30 mouse cellular contexts compared by ENCODE assay signal in genomic region chr11:74671839-74672238, GRCm38 (mm10). TPM values are rescaled to one million over a fixed set of nuclear protein-coding genes. Genes with fewer than 3 reads are reported as not detected.
DNase-seq lines count a peak whose midpoint lies in the region; ATAC-seq and TF ChIP-seq lines count a peak whose summit lies in the region.
"Had no signal": no experiment of that assay in that cellular context is flagged by ENCODE, and none has a peak within 500 bp of the region (broad histone marks: within the 10 kb centered on the region; RNA-seq: fewer than 3 reads in every experiment).

No protein-coding gene starts in this region.

- no peak overlapping the region for H3K4me3 ChIP-seq in forebrain, postnatal 0 days (ENCODE audit: low read depth, low read length)
- H3K4me3 ChIP-seq in forebrain, embryonic 14.5 days (ENCODE audit: low read depth, low read length) = no peak overlapping the region
- no peak overlapping the region for H3K4me3 ChIP-seq in intestine, embryonic 16.5 days (ENCODE audit: low read length)
- no peak overlapping the region for H3K4me3 ChIP-seq in intestine, postnatal 0 days (ENCODE audit: low read depth, low read length)
- H3K4me3 ChIP-seq in midbrain, embryonic 13.5 days (replicated peaks) = no peak overlapping the region
- no peak overlapping the region for H3K4me3 ChIP-seq in midbrain, embryonic 16.5 days (ENCODE audit: low read depth, low read length)
- H3K4me3 ChIP-seq: embryonic facial prominence, embryonic 10.5 days; embryonic facial prominence, embryonic 13.5 days; erythroblast, embryonic 14.5 days; forebrain, embryonic 12.5 days; gastrocnemius, adult 2 months; heart, embryonic 10.5 days; heart, embryonic 13.5 days had no signal

- peaks cover 47% of the 10 kb centered on the region for H3K36me3 ChIP-seq in forebrain, postnatal 0 days (ENCODE audit: insufficient read depth)
- H3K36me3 ChIP-seq in forebrain, embryonic 14.5 days (ENCODE audit: control insufficient read depth, insufficient read depth, low read length) = peaks cover 47% of the 10 kb centered on the region
- H3K36me3 ChIP-seq in intestine, embryonic 16.5 days (ENCODE audit: control insufficient read depth, insufficient read depth, low read length) = peaks cover 24% of the 10 kb centered on the region
- H3K36me3 ChIP-seq in intestine, postnatal 0 days (ENCODE audit: control insufficient read depth, insufficient read depth) = peaks cover 52% of the 10 kb centered on the region
- H3K36me3 ChIP-seq in midbrain, embryonic 13.5 days = peaks cover 53% of the 10 kb centered on the region
- H3K36me3 ChIP-seq in midbrain, embryonic 16.5 days (ENCODE audit: control insufficient read depth, insufficient read depth, low read length) = peaks cover 26% of the 10 kb centered on the region

- H3K27ac ChIP-seq in forebrain, postnatal 0 days (ENCODE audit: low read depth, low read length) = no peak overlapping the region
- no peak overlapping the region for H3K27ac ChIP-seq in forebrain, embryonic 14.5 days (ENCODE audit: low read depth, low read length)
- no peak overlapping the region for H3K27ac ChIP-seq in intestine, embryonic 16.5 days (ENCODE audit: low read length)
- H3K27ac ChIP-seq in intestine, postnatal 0 days (ENCODE audit: low read depth, low read length) = no peak overlapping the region
- H3K27ac ChIP-seq in midbrain, embryonic 13.5 days = 0 out of 2 replicates have a peak overlapping the region, but pooled peaks have one; percentile 30
- H3K27ac ChIP-seq in midbrain, embryonic 16.5 days (ENCODE audit: low read length) = no peak overlapping the region
- H3K27ac ChIP-seq: embryonic facial prominence, embryonic 10.5 days; embryonic facial prominence, embryonic 13.5 days; forebrain, embryonic 12.5 days; gastrocnemius, adult 2 months; heart, embryonic 10.5 days; heart, embryonic 13.5 days; hindbrain, embryonic 14.5 days; hindbrain, postnatal 0 days had no signal

- ATAC-seq in forebrain, postnatal 0 days = no peak
- ATAC-seq in forebrain, embryonic 14.5 days = no peak
- 0 out of 2 replicates have a peak, but pooled peaks have one; percentile 3 for ATAC-seq in intestine, embryonic 16.5 days
- no peak for ATAC-seq in intestine, postnatal 0 days
- no peak for ATAC-seq in midbrain, embryonic 13.5 days
- ATAC-seq in midbrain, embryonic 16.5 days = no peak
- ATAC-seq: activated CD4-positive, CD25-positive, alpha-beta regulatory T cell, adult 4 months; forebrain, embryonic 16.5 days; hindbrain, postnatal 0 days had no signal

- H3K4me1 ChIP-seq in forebrain, postnatal 0 days (ENCODE audit: insufficient read depth) = no peaks in the 10 kb centered on the region
- no peaks in the 10 kb centered on the region for H3K4me1 ChIP-seq in forebrain, embryonic 14.5 days (ENCODE audit: control insufficient read depth, insufficient read depth, low read length)
- no peaks in the 10 kb centered on the region for H3K4me1 ChIP-seq in intestine, embryonic 16.5 days (ENCODE audit: control insufficient read depth, insufficient read depth, low read length)
- no peaks in the 10 kb centered on the region for H3K4me1 ChIP-seq in intestine, postnatal 0 days (replicated peaks; ENCODE audit: control insufficient read depth, insufficient read depth, low read length)
- H3K4me1 ChIP-seq in midbrain, embryonic 13.5 days (replicated peaks) = no peaks in the 10 kb centered on the region
- H3K4me1 ChIP-seq in midbrain, embryonic 16.5 days (ENCODE audit: control insufficient read depth, insufficient read depth, low read length) = no peaks in the 10 kb centered on the region
- H3K4me1 ChIP-seq: embryonic facial prominence, embryonic 10.5 days; embryonic facial prominence, embryonic 13.5 days; forebrain, embryonic 12.5 days; heart, embryonic 10.5 days; heart, embryonic 13.5 days had no signal

- no peak overlapping the region for H3K4me2 ChIP-seq in forebrain, postnatal 0 days (ENCODE audit: low read depth)
- no peak overlapping the region for H3K4me2 ChIP-seq in forebrain, embryonic 14.5 days (ENCODE audit: low read length)
- H3K4me2 ChIP-seq in intestine, embryonic 16.5 days (ENCODE audit: low read depth, low read length) = no peak overlapping the region
- H3K4me2 ChIP-seq in intestine, postnatal 0 days (replicated peaks; ENCODE audit: low read depth) = no peak overlapping the region
- no peak overlapping the region for H3K4me2 ChIP-seq in midbrain, embryonic 13.5 days (replicated peaks)
- H3K4me2 ChIP-seq in midbrain, embryonic 16.5 days (ENCODE audit: low read length) = no peak overlapping the region
- H3K4me2 ChIP-seq: embryonic facial prominence, embryonic 13.5 days; forebrain, embryonic 12.5 days; heart, embryonic 13.5 days; hindbrain, embryonic 14.5 days had no signal

- 92% methylated on average over 5 of the region's 5 CpGs for WGBS in forebrain, postnatal 0 days
- 91% methylated on average over 5 of the region's 5 CpGs for WGBS in forebrain, embryonic 14.5 days
- WGBS in intestine, embryonic 16.5 days = 85% methylated on average over 5 of the region's 5 CpGs
- WGBS in intestine, postnatal 0 days = 83% methylated on average over 5 of the region's 5 CpGs
- WGBS in midbrain, embryonic 13.5 days = 95% methylated on average over 5 of the region's 5 CpGs
- WGBS in midbrain, embryonic 16.5 days = 90% methylated on average over 5 of the region's 5 CpGs

- no peaks in the 10 kb centered on the region for H3K9me3 ChIP-seq in forebrain, postnatal 0 days (ENCODE audit: low read length)
- no peaks in the 10 kb centered on the region for H3K9me3 ChIP-seq in forebrain, embryonic 14.5 days (replicated peaks; ENCODE audit: control insufficient read depth, low read length)
- H3K9me3 ChIP-seq in intestine, embryonic 16.5 days (ENCODE audit: control insufficient read depth, low read length) = no peaks in the 10 kb centered on the region
- H3K9me3 ChIP-seq in intestine, postnatal 0 days (ENCODE audit: control insufficient read depth) = no peaks in the 10 kb centered on the region
- no peaks in the 10 kb centered on the region for H3K9me3 ChIP-seq in midbrain, embryonic 13.5 days
- no peaks in the 10 kb centered on the region for H3K9me3 ChIP-seq in midbrain, embryonic 16.5 days (replicated peaks; ENCODE audit: control insufficient read depth, low read length, poor library complexity, severe bottlenecking)
- H3K9me3 ChIP-seq: embryonic facial prominence, embryonic 10.5 days; embryonic facial prominence, embryonic 13.5 days; forebrain, embryonic 12.5 days; heart, embryonic 10.5 days; heart, embryonic 13.5 days had no signal

- no peak for TF ChIP-seq CTCF in forebrain, postnatal 0 days (IDR thresholded peaks at IDR 0.05; ENCODE audit: low read depth)
- TF ChIP-seq CTCF in intestine, postnatal 0 days (IDR thresholded peaks at IDR 0.05; ENCODE audit: low read depth) = no peak

- peak; percentile 22 for DNase-seq in forebrain, postnatal 0 days
- no peak for DNase-seq in forebrain, embryonic 14.5 days (ENCODE audit: low spot score)
- no peak for DNase-seq in urinary bladder, adult 18-20 months (ENCODE audit: low spot score in 2 of 2)
- DNase-seq: adrenal gland, adult 8-10 months; adrenal gland, postnatal 25 days; B cell, adult 2 months; cerebellum, adult 11-12 months; cerebellum, adult 8-10 months; cerebellum, postnatal 10 days; cerebellum, postnatal 36 days; embryo, embryonic 11 days; gastrocnemius, adult 2 months; gastrocnemius, postnatal 14 days; heart, adult 18-20 months; heart, postnatal 14 days; heart, postnatal 4 days had no signal

- H3K9ac ChIP-seq in forebrain, postnatal 0 days = no peak overlapping the region
- no peak overlapping the region for H3K9ac ChIP-seq in forebrain, embryonic 14.5 days (ENCODE audit: low read length)
- H3K9ac ChIP-seq in intestine, embryonic 16.5 days (ENCODE audit: low read depth, low read length) = no peak overlapping the region
- no peak overlapping the region for H3K9ac ChIP-seq in intestine, postnatal 0 days (ENCODE audit: low read depth, low read length)
- H3K9ac ChIP-seq in midbrain, embryonic 13.5 days (replicated peaks) = no peak overlapping the region
- H3K9ac ChIP-seq in midbrain, embryonic 16.5 days (ENCODE audit: low read depth, low read length) = no peak overlapping the region
- H3K9ac ChIP-seq: embryonic facial prominence, embryonic 13.5 days; forebrain, embryonic 12.5 days; heart, embryonic 13.5 days; hindbrain, embryonic 14.5 days had no signal

- no peaks in the 10 kb centered on the region for H3K27me3 ChIP-seq in forebrain, postnatal 0 days (ENCODE audit: insufficient read depth, low read length)
- H3K27me3 ChIP-seq in forebrain, embryonic 14.5 days (replicated peaks; ENCODE audit: control insufficient read depth, insufficient read depth, low read length) = no peaks in the 10 kb centered on the region
- no peaks in the 10 kb centered on the region for H3K27me3 ChIP-seq in intestine, embryonic 16.5 days (replicated peaks; ENCODE audit: control insufficient read depth, insufficient read depth, low read length)
- no peaks in the 10 kb centered on the region for H3K27me3 ChIP-seq in intestine, postnatal 0 days (replicated peaks; ENCODE audit: control insufficient read depth, insufficient read depth, low read length)
- H3K27me3 ChIP-seq in midbrain, embryonic 13.5 days = no peaks in the 10 kb centered on the region
- H3K27me3 ChIP-seq in midbrain, embryonic 16.5 days (ENCODE audit: control insufficient read depth, insufficient read depth, low read depth, low read length) = no peaks in the 10 kb centered on the region
- H3K27me3 ChIP-seq: embryonic facial prominence, embryonic 13.5 days; forebrain, embryonic 12.5 days; heart, embryonic 13.5 days had no signal

RNA-seq across cellular contexts. Expression of gene Cluh, which starts 22.5 kb away (rescaled TPM):
- 44.3 and 62.4 TPM in 2 replicates for total RNA-seq in forebrain, postnatal 0 days (2014; rRNA removed)
- polyA plus RNA-seq in forebrain, postnatal 0 days (2015; fragmentation: Nextera tagmentation; extraction: Ambion mirVana) = 9.1 and 12.9 TPM in 2 replicates
- polyA plus RNA-seq in forebrain, embryonic 14.5 days (2014; fragmentation: Nextera tagmentation; extraction: Ambion mirVana) = 6.3 and 7.7 TPM in 2 replicates
- polyA plus RNA-seq in intestine, embryonic 16.5 days (2015; fragmentation: Nextera tagmentation; extraction: Ambion mirVana) = 57.0 and 66.0 TPM in 2 replicates
- 21.4 and 23.1 TPM in 2 replicates for polyA plus RNA-seq in intestine, postnatal 0 days (2015; fragmentation: Nextera tagmentation; extraction: Ambion mirVana)
- 12.7 and 14.2 TPM in 2 replicates for polyA plus RNA-seq in midbrain, embryonic 13.5 days (2015; fragmentation: Nextera tagmentation; extraction: Ambion mirVana)
- polyA plus RNA-seq in midbrain, embryonic 16.5 days (2015; fragmentation: Nextera tagmentation; extraction: Ambion mirVana) = 16.4 and 18.1 TPM in 2 replicates

RNA-seq across cellular contexts. Expression of gene Ccdc92b, which starts 52.4 kb away (rescaled TPM):
- 12.2 and 14.2 TPM in 2 replicates for total RNA-seq in forebrain, postnatal 0 days (2014; rRNA removed)
- polyA plus RNA-seq in forebrain, postnatal 0 days (2015; fragmentation: Nextera tagmentation; extraction: Ambion mirVana) = 4.0 and 4.1 TPM in 2 replicates
- polyA plus RNA-seq in forebrain, embryonic 14.5 days (2014; fragmentation: Nextera tagmentation; extraction: Ambion mirVana) = 2.3 and 3.2 TPM in 2 replicates
- 0.29 and 0.53 TPM in 2 replicates for polyA plus RNA-seq in intestine, embryonic 16.5 days (2015; fragmentation: Nextera tagmentation; extraction: Ambion mirVana)
- 0.25 and 0.35 TPM in 2 replicates for polyA plus RNA-seq in intestine, postnatal 0 days (2015; fragmentation: Nextera tagmentation; extraction: Ambion mirVana)
- polyA plus RNA-seq in midbrain, embryonic 13.5 days (2015; fragmentation: Nextera tagmentation; extraction: Ambion mirVana) = 1.7 and 1.8 TPM in 2 replicates
- 2.6 and 3.3 TPM in 2 replicates for polyA plus RNA-seq in midbrain, embryonic 16.5 days (2015; fragmentation: Nextera tagmentation; extraction: Ambion mirVana)
- polyA plus RNA-seq: activated CD4-positive, CD25-positive, alpha-beta regulatory T cell, adult 4 months had no signal

RNA-seq across cellular contexts. Expression of gene Pafah1b1, which starts 52.6 kb away (rescaled TPM):
- total RNA-seq in forebrain, postnatal 0 days (2014; rRNA removed) = 200 and 248 TPM in 2 replicates
- polyA plus RNA-seq in forebrain, postnatal 0 days (2015; fragmentation: Nextera tagmentation; extraction: Ambion mirVana) = 57.4 and 64.1 TPM in 2 replicates
- polyA plus RNA-seq in forebrain, embryonic 14.5 days (2014; fragmentation: Nextera tagmentation; extraction: Ambion mirVana) = 88.2 and 104 TPM in 2 replicates
- 33.5 and 33.8 TPM in 2 replicates for polyA plus RNA-seq in intestine, embryonic 16.5 days (2015; fragmentation: Nextera tagmentation; extraction: Ambion mirVana)
- polyA plus RNA-seq in intestine, postnatal 0 days (2015; fragmentation: Nextera tagmentation; extraction: Ambion mirVana) = 62.1 and 68.6 TPM in 2 replicates
- polyA plus RNA-seq in midbrain, embryonic 13.5 days (2015; fragmentation: Nextera tagmentation; extraction: Ambion mirVana) = 59.6 and 66.9 TPM in 2 replicates
- polyA plus RNA-seq in midbrain, embryonic 16.5 days (2015; fragmentation: Nextera tagmentation; extraction: Ambion mirVana) = 45.8 and 57.5 TPM in 2 replicates
